Mouse (Mus musculus) left cerebral cortex, adult 6 months (tissue): Measurements from ENCODE around the gene Akap4. TPM values are rescaled to one million over a fixed set of nuclear protein-coding genes. Genes with fewer than 3 reads are reported as not detected.

Experiments used
- long read RNA-seq, 2 experiments: library from polyadenylated mRNA; unstranded; transcript quantifications; one replicate each; pipeline ENCODE4 v2.0.0; 2019 to 2020
- polyA plus RNA-seq: library from polyadenylated mRNA; unstranded; fragments of <200 nt; fragmentation: Nextera tagmentation; gene quantifications from 2 replicates; pipeline ENCODE4 v1.2.3, GENCODE M21; 2021

The Akap4 gene
- not detected in 2 replicates for polyA plus RNA-seq
- long read RNA-seq, experiment 1 = 0 reads
- long read RNA-seq, experiment 2 = 0 reads

DNA sequence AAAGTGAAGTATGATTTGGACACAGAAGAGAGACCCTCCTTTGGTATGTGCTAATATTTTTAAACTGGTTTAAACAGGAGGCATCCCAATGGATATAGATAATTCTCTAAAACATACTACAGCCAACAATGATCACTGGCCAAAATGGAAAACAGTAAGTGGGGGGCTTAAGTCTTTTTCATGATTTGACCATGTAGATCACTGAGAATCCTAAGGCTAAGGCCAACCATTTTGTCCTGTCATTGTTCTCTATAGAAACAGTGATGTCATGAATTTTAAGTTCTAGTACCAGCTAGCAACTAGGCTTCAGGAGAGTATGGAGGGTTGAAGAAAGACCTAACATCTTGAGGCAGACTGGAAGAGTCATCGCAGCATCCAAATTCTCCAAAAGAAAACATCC, at the start of gene Akap4:
Gene Akap4, plus strand, starts transcription at position 301 of the 400 bp plus-strand sequence.

DNA sequence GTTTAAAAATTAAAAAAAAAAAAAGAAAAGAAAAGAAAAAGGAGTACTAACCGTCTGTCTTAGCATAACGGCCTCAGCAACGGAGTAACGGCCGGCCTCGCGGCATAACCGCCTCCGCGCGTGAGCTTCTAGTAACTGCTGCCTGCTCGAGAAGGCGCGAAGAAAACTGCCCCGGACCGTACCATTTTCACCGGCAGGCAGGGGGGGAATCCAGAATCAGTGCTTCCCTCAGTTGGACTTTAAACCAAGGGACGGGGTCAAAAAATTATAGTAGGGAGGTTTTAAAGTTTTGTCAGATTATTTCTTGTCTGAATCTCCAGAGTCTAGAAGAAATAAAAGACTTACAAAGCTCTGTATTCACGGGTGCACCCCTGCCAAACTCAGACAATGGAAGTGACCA, 25.8 kb upstream of the Akap4 start, which contains the start of gene Ccnb3:
Gene Ccnb3, minus strand, starts transcription at position 101 of the 400 bp plus-strand sequence.

Other genes starting within 250 kb of the Akap4 start
- gene Ccnb3, start 25.9 kb upstream of the Akap4 start, polyA plus RNA-seq = not detected in 2 replicates